Mouse (Mus musculus): ENCODE data around the gene Gm11273. TPM values are rescaled to one million over a fixed set of nuclear protein-coding genes. Genes with fewer than 3 reads are reported as not detected.
"Not testable (repeated sequence)": the region's sequence is repeated elsewhere in the genome, so short reads cannot be mapped to it uniquely, and the experiment has no call there.

The Gm11273 gene
- 5.6 and 18.4 TPM in 2 replicates for polyA plus RNA-seq (2015; fragmentation: Nextera tagmentation; extraction: Ambion mirVana)

GRCm38 (mm10) chr13:21501182-21501581 is at the start of gene Gm11273:
Gene Gm11273 (minus strand): TSS chr13:21501418.
- H3K4me1 ChIP-seq; ATAC-seq (ENCODE audit: insufficient number of reproducible peaks, low FRiP score, low TSS enrichment, low read depth); H3K36me3 ChIP-seq; H3K9ac ChIP-seq; H3K27ac ChIP-seq (replicated peaks); H3K9me3 ChIP-seq (replicated peaks); H3K27me3 ChIP-seq; H3K4me3 ChIP-seq (replicated peaks); H3K4me2 ChIP-seq (replicated peaks): not testable (repeated sequence)
- WGBS = 89% methylated on average over 17 of the region's 17 CpGs

GRCm38 (mm10) chr13:21550416-21551110 is 49.3 kb upstream of the Gm11273 start:
- Histone ChIP-seq H3K4me1 (no peaks in the 10 kb centered on the region), H3K4me3 (replicated peaks) (no peak overlapping the region), H3K9ac (no peak overlapping the region), H3K27me3 (no peaks in the 10 kb centered on the region), H3K27ac (replicated peaks) (no peak overlapping the region), H3K36me3 (no peaks in the 10 kb centered on the region), H3K9me3 (replicated peaks) (no peaks in the 10 kb centered on the region), H3K4me2 (replicated peaks) (no peak overlapping the region)
- 45% methylated on average over 3 of the region's 3 CpGs for WGBS
- no peak for ATAC-seq (ENCODE audit: insufficient number of reproducible peaks, low FRiP score, low TSS enrichment, low read depth)

- H3K36me3 ChIP-seq = no peaks in the 10 kb centered on the region
- H3K27ac ChIP-seq (replicated peaks) = no peak overlapping the region
- H3K9me3 ChIP-seq (replicated peaks) = no peaks in the 10 kb centered on the region
- no peak overlapping the region for H3K4me3 ChIP-seq (replicated peaks)
- 92% methylated on average over 3 of the region's 3 CpGs for WGBS
- no peaks in the 10 kb centered on the region for H3K4me1 ChIP-seq
- H3K27me3 ChIP-seq = no peaks in the 10 kb centered on the region
- H3K4me2 ChIP-seq (replicated peaks) = no peak overlapping the region
- no peak overlapping the region for H3K9ac ChIP-seq
- ATAC-seq (ENCODE audit: insufficient number of reproducible peaks, low FRiP score, low TSS enrichment, low read depth) = no peak
Observed at GRCm38 (mm10) chr13:21549487-21549886, 48.3 kb upstream of the Gm11273 start.

GRCm38 (mm10) chr13:21542708-21543107 is 41.5 kb upstream of the Gm11273 start, which contains the start of gene Olfr1366:
Gene Olfr1366 (minus strand): TSS chr13:21542808.
- 72% methylated on average over 1 of the region's 1 CpGs for WGBS
- no peaks in the 10 kb centered on the region for H3K36me3 ChIP-seq
- no peak for ATAC-seq (ENCODE audit: insufficient number of reproducible peaks, low FRiP score, low TSS enrichment, low read depth)

GRCm38 (mm10) chr13:21530781-21531201 is 29.6 kb upstream of the Gm11273 start, which contains the start of gene Zkscan8:
Gene Zkscan8 (minus strand): TSS chr13:21531120.
- peak within 1 kb of the TSS; percentile 59 for H3K4me2 ChIP-seq (replicated peaks)
- peak within 1 kb of the TSS; percentile 98 for H3K9ac ChIP-seq
- peak; percentile 97 for ATAC-seq (ENCODE audit: insufficient number of reproducible peaks, low FRiP score, low TSS enrichment, low read depth)
- peak within 1 kb of the TSS; percentile 91 for H3K4me3 ChIP-seq (replicated peaks)
- no peaks in the 10 kb centered on the region for H3K9me3 ChIP-seq (replicated peaks)
- no peaks in the 10 kb centered on the region for H3K4me1 ChIP-seq
- WGBS = under 1% methylated on average over 39 of the region's 39 CpGs
- H3K27me3 ChIP-seq = no peaks in the 10 kb centered on the region
- H3K36me3 ChIP-seq = peaks cover 12% of the 10 kb centered on the region
- peak within 1 kb of the TSS; percentile 96 for H3K27ac ChIP-seq (replicated peaks)

More at GRCm38 (mm10) chr13:21542708-21543107, 41.5 kb upstream of the Gm11273 start, which contains the start of gene Olfr1366:
- Histone ChIP-seq H3K4me3 (replicated peaks) (no peak within 1 kb of the TSS), H3K9ac (no peak within 1 kb of the TSS), H3K27me3 (no peaks in the 10 kb centered on the region), H3K27ac (replicated peaks) (no peak within 1 kb of the TSS), H3K4me1 (no peaks in the 10 kb centered on the region), H3K4me2 (replicated peaks) (no peak within 1 kb of the TSS), H3K9me3 (replicated peaks) (no peaks in the 10 kb centered on the region)

- Histone ChIP-seq H3K27ac (replicated peaks) (no peak overlapping the region), H3K4me2 (replicated peaks) (peak overlapping the region; percentile 59), H3K4me3 (replicated peaks) (peak overlapping the region; percentile 91), H3K9me3 (replicated peaks) (no peaks in the 10 kb centered on the region), H3K9ac (no peak overlapping the region), H3K27me3 (no peaks in the 10 kb centered on the region), H3K36me3 (peaks cover 16% of the 10 kb centered on the region), H3K4me1 (no peaks in the 10 kb centered on the region)
- no peak for ATAC-seq (ENCODE audit: insufficient number of reproducible peaks, low FRiP score, low TSS enrichment, low read depth)
- 46% methylated on average over 7 of the region's 7 CpGs for WGBS
Observed at GRCm38 (mm10) chr13:21530136-21530535, 28.9 kb upstream of the Gm11273 start.

GRCm38 (mm10) chr13:21506221-21506649 is 5.0 kb upstream of the Gm11273 start:
- peak; percentile 99 for ATAC-seq (ENCODE audit: insufficient number of reproducible peaks, low FRiP score, low TSS enrichment, low read depth)
- under 1% methylated on average over 21 of the region's 21 CpGs for WGBS

GRCm38 (mm10) chr13:21502296-21502695 is 1.1 kb upstream of the Gm11273 start:
- ATAC-seq (ENCODE audit: insufficient number of reproducible peaks, low FRiP score, low TSS enrichment, low read depth) = no peak
- Histone ChIP-seq H3K9ac (no peak overlapping the region), H3K27ac (replicated peaks) (no peak overlapping the region), H3K4me1 (no peaks in the 10 kb centered on the region), H3K9me3 (replicated peaks) (no peaks in the 10 kb centered on the region), H3K4me2 (replicated peaks) (no peak overlapping the region), H3K27me3 (no peaks in the 10 kb centered on the region), H3K36me3 (no peaks in the 10 kb centered on the region), H3K4me3 (replicated peaks) (no peak overlapping the region)
- 88% methylated on average over 5 of the region's 5 CpGs for WGBS

More at GRCm38 (mm10) chr13:21506221-21506649, 5.0 kb upstream of the Gm11273 start:
- Histone ChIP-seq H3K4me1 (no peaks in the 10 kb centered on the region), H3K9me3 (replicated peaks) (no peaks in the 10 kb centered on the region), H3K27ac (replicated peaks) (peak overlapping the region; percentile 91), H3K9ac (peak overlapping the region; percentile 33; the same call in 1 of the 2 replicates), H3K4me2 (replicated peaks) (peak overlapping the region; percentile 56), H3K27me3 (no peaks in the 10 kb centered on the region), H3K36me3 (no peaks in the 10 kb centered on the region), H3K4me3 (replicated peaks) (peak overlapping the region; percentile 63)

- Histone ChIP-seq H3K4me2 (replicated peaks) (no peak within 1 kb of the TSS), H3K27ac (replicated peaks) (no peak within 1 kb of the TSS), H3K9me3 (replicated peaks) (no peaks in the 10 kb centered on the region), H3K9ac (no peak within 1 kb of the TSS), H3K27me3 (no peaks in the 10 kb centered on the region), H3K4me1 (no peaks in the 10 kb centered on the region), H3K36me3 (no peaks in the 10 kb centered on the region), H3K4me3 (replicated peaks) (no peak within 1 kb of the TSS)
- ATAC-seq (ENCODE audit: insufficient number of reproducible peaks, low FRiP score, low TSS enrichment, low read depth) = no peak
- 90% methylated on average over 21 of the region's 21 CpGs for WGBS
Observed at GRCm38 (mm10) chr13:21495080-21495479, 6.1 kb downstream of the Gm11273 start, which contains the start of gene AK157302. Gene AK157302 (plus strand): TSS chr13:21495223.

GRCm38 (mm10) chr13:21492847-21493246 is 8.4 kb downstream of the Gm11273 start:
- no peak for ATAC-seq (ENCODE audit: insufficient number of reproducible peaks, low FRiP score, low TSS enrichment, low read depth)

GRCm38 (mm10) chr13:21486881-21487280 is 14.3 kb downstream of the Gm11273 start:
- no peak overlapping the region for H3K4me3 ChIP-seq (replicated peaks)
- ATAC-seq (ENCODE audit: insufficient number of reproducible peaks, low FRiP score, low TSS enrichment, low read depth) = no peak
- 0 out of 2 replicates have a peak, but pooled peaks cover 4% of the 10 kb centered on the region for H3K9me3 ChIP-seq (replicated peaks)
- WGBS = 90% methylated on average over 1 of the region's 1 CpGs
- no peaks in the 10 kb centered on the region for H3K27me3 ChIP-seq
- H3K9ac ChIP-seq = no peak overlapping the region
- no peak overlapping the region for H3K27ac ChIP-seq (replicated peaks)
- H3K4me2 ChIP-seq (replicated peaks) = no peak overlapping the region
- H3K4me1 ChIP-seq = no peaks in the 10 kb centered on the region
- peaks cover 10% of the 10 kb centered on the region; the same call in 1 of the 2 replicates for H3K36me3 ChIP-seq

More at GRCm38 (mm10) chr13:21492847-21493246, 8.4 kb downstream of the Gm11273 start:
- Histone ChIP-seq H3K4me3 (replicated peaks) (no peak overlapping the region), H3K27me3 (no peaks in the 10 kb centered on the region), H3K36me3 (no peaks in the 10 kb centered on the region), H3K9ac (no peak overlapping the region), H3K27ac (replicated peaks) (no peak overlapping the region), H3K4me1 (no peaks in the 10 kb centered on the region), H3K9me3 (replicated peaks) (no peaks in the 10 kb centered on the region), H3K4me2 (replicated peaks) (no peak overlapping the region)
- WGBS = 85% methylated on average over 5 of the region's 5 CpGs

Data from embryonic facial prominence, embryonic 15.5 days (tissue).